Mouse (Mus musculus): Measurements from ENCODE around the gene Ereg. TPM values are rescaled to one million over a fixed set of nuclear protein-coding genes. Genes with fewer than 3 reads are reported as not detected.

The Ereg gene
- polyA plus RNA-seq, 1 experiment: 0.03 TPM

GRCm38 (mm10) chr5:91073626-91074025, 796 bp upstream of the Ereg start:
- DNase-seq (ENCODE audit: low read depth): no peak
- TF ChIP-seq CTCF (IDR thresholded peaks at IDR 0.05; ENCODE audit: borderline replicate concordance, extremely low read depth, insufficient read depth, insufficient read length): no peak
- TF ChIP-seq POLR2A (IDR thresholded peaks at IDR 0.05; ENCODE audit: borderline replicate concordance, extremely low read depth, insufficient read depth, insufficient read length, poor library complexity, severe bottlenecking): no peak

GRCm38 (mm10) chr5:91074026-91074425, 396 bp upstream of the Ereg start:
- no peak for DNase-seq (ENCODE audit: low read depth)
- no peak for TF ChIP-seq POLR2A (IDR thresholded peaks at IDR 0.05; ENCODE audit: borderline replicate concordance, extremely low read depth, insufficient read depth, insufficient read length, poor library complexity, severe bottlenecking)
- no peak for TF ChIP-seq CTCF (IDR thresholded peaks at IDR 0.05; ENCODE audit: borderline replicate concordance, extremely low read depth, insufficient read depth, insufficient read length)

- no peak for DNase-seq (ENCODE audit: low read depth)
- TF ChIP-seq POLR2A (IDR thresholded peaks at IDR 0.05; ENCODE audit: borderline replicate concordance, extremely low read depth, insufficient read depth, insufficient read length, poor library complexity, severe bottlenecking) (no peak), CTCF (IDR thresholded peaks at IDR 0.05; ENCODE audit: borderline replicate concordance, extremely low read depth, insufficient read depth, insufficient read length) (no peak)
Observed at GRCm38 (mm10) chr5:91075021-91075420, 599 bp downstream of the Ereg start.

- TF ChIP-seq CTCF (IDR thresholded peaks at IDR 0.05; ENCODE audit: borderline replicate concordance, extremely low read depth, insufficient read depth, insufficient read length) (no peak), POLR2A (IDR thresholded peaks at IDR 0.05; ENCODE audit: borderline replicate concordance, extremely low read depth, insufficient read depth, insufficient read length, poor library complexity, severe bottlenecking) (no peak)
- DNase-seq (ENCODE audit: low read depth): no peak
Observed at GRCm38 (mm10) chr5:91083016-91083415, 8.6 kb downstream of the Ereg start.

- no peak for DNase-seq (ENCODE audit: low read depth)
- TF ChIP-seq CTCF (IDR thresholded peaks at IDR 0.05; ENCODE audit: borderline replicate concordance, extremely low read depth, insufficient read depth, insufficient read length) (no peak), POLR2A (IDR thresholded peaks at IDR 0.05; ENCODE audit: borderline replicate concordance, extremely low read depth, insufficient read depth, insufficient read length, poor library complexity, severe bottlenecking) (no peak)
Observed at GRCm38 (mm10) chr5:91085291-91085690, 10.9 kb downstream of the Ereg start.

- no peak for TF ChIP-seq POLR2A (IDR thresholded peaks at IDR 0.05; ENCODE audit: borderline replicate concordance, extremely low read depth, insufficient read depth, insufficient read length, poor library complexity, severe bottlenecking)
- TF ChIP-seq CTCF (IDR thresholded peaks at IDR 0.05; ENCODE audit: borderline replicate concordance, extremely low read depth, insufficient read depth, insufficient read length): no peak
- no peak for DNase-seq (ENCODE audit: low read depth)
Observed at GRCm38 (mm10) chr5:91090301-91090700, 15.9 kb downstream of the Ereg start.

GRCm38 (mm10) chr5:91097911-91098614, 23.6 kb downstream of the Ereg start:
- TF ChIP-seq CTCF (IDR thresholded peaks at IDR 0.05; ENCODE audit: borderline replicate concordance, extremely low read depth, insufficient read depth, insufficient read length) (no peak), POLR2A (IDR thresholded peaks at IDR 0.05; ENCODE audit: borderline replicate concordance, extremely low read depth, insufficient read depth, insufficient read length, poor library complexity, severe bottlenecking) (no peak)
- DNase-seq (ENCODE audit: low read depth): no peak

- DNase-seq (ENCODE audit: low read depth): peak; percentile 11
- TF ChIP-seq POLR2A (IDR thresholded peaks at IDR 0.05; ENCODE audit: borderline replicate concordance, extremely low read depth, insufficient read depth, insufficient read length, poor library complexity, severe bottlenecking) (no peak), CTCF (IDR thresholded peaks at IDR 0.05; ENCODE audit: borderline replicate concordance, extremely low read depth, insufficient read depth, insufficient read length) (no peak)
Observed at GRCm38 (mm10) chr5:91101742-91102141, 27.3 kb downstream of the Ereg start.

GRCm38 (mm10) chr5:91103943-91104665, 29.7 kb downstream of the Ereg start:
- TF ChIP-seq POLR2A (IDR thresholded peaks at IDR 0.05; ENCODE audit: borderline replicate concordance, extremely low read depth, insufficient read depth, insufficient read length, poor library complexity, severe bottlenecking) (no peak), CTCF (IDR thresholded peaks at IDR 0.05; ENCODE audit: borderline replicate concordance, extremely low read depth, insufficient read depth, insufficient read length) (no peak)
- peak; percentile 84 for DNase-seq (ENCODE audit: low read depth)

- TF ChIP-seq CTCF (IDR thresholded peaks at IDR 0.05; ENCODE audit: borderline replicate concordance, extremely low read depth, insufficient read depth, insufficient read length) (no peak), POLR2A (IDR thresholded peaks at IDR 0.05; ENCODE audit: borderline replicate concordance, extremely low read depth, insufficient read depth, insufficient read length, poor library complexity, severe bottlenecking) (no peak)
- DNase-seq (ENCODE audit: low read depth): no peak
Observed at GRCm38 (mm10) chr5:91106248-91106647, 31.8 kb downstream of the Ereg start.

- TF ChIP-seq POLR2A (IDR thresholded peaks at IDR 0.05; ENCODE audit: borderline replicate concordance, extremely low read depth, insufficient read depth, insufficient read length, poor library complexity, severe bottlenecking) (no peak), CTCF (IDR thresholded peaks at IDR 0.05; ENCODE audit: borderline replicate concordance, extremely low read depth, insufficient read depth, insufficient read length) (no peak)
Observed at GRCm38 (mm10) chr5:91110023-91110670, 35.7 kb downstream of the Ereg start.

More at GRCm38 (mm10) chr5:91110023-91110670, 35.7 kb downstream of the Ereg start:
- DNase-seq (ENCODE audit: low read depth): no peak

Measured in brain, embryonic 14.5 days (tissue).